8 mouse cellular contexts compared by ENCODE assay signal in the genomic region with DNA sequence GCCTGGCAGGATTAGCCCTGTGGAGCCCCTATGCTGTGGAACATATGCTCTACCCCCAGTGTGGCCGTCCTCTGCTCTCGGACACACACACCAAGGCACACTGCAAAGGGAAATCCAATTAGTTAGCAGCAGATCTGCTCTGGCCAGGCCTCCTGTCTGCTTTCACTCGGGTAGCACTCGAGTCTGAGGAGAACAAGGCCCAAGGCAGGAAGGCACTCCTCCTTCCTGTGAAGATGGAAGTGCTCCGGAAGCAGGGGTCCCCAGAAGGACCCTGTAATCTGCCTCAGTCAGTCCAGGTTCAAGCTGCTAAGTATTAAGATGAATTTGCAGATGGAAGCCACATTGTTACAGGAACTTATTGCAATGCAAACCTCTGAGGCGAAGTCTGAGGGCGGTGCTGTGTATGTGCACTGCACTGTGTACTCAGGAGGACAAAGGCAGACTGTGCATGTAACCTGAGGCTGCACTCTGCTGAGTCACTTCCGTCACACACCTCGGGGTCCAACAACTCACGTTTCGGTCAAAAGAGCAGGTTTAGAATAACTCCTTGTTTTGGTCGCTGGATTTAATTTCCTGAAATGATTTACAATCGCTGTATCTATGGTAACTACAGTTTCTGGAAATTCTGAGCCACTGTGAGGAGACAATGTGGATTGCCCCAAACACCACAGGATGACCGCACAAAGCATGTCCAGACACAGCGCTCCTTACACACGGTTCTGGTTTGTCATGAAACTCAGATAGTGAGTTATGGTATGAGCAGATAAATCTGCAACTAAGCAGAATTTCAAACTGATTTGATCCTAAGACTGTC. TPM values are rescaled to one million over a fixed set of nuclear protein-coding genes. Genes with fewer than 3 reads are reported as not detected.
DNase-seq lines count a peak whose midpoint lies in the region; ATAC-seq and TF ChIP-seq lines count a peak whose summit lies in the region.

No protein-coding gene starts in this region.

- no peak overlapping the region for H3K9ac ChIP-seq in forebrain, embryonic 11.5 days (ENCODE audit: low read length)
- peak overlapping the region; percentile 23; the same call in 1 of the 2 replicates for H3K9ac ChIP-seq in kidney, postnatal 0 days (ENCODE audit: low read depth, low read length)
- H3K9ac ChIP-seq in midbrain, embryonic 12.5 days (replicated peaks), result no peak overlapping the region

- WGBS in forebrain, embryonic 11.5 days, result 62% methylated on average over 16 of the region's 16 CpGs
- WGBS in kidney, postnatal 0 days, result 9% methylated on average over 16 of the region's 16 CpGs
- WGBS in midbrain, embryonic 12.5 days, result 61% methylated on average over 16 of the region's 16 CpGs
- 51% methylated on average over 16 of the region's 16 CpGs for WGBS in cerebellum, adult 2 months

- peaks cover 6% of the 10 kb centered on the region for H3K4me1 ChIP-seq in forebrain, embryonic 11.5 days (replicated peaks; ENCODE audit: control insufficient read depth, insufficient read depth, low read length)
- peaks cover 25% of the 10 kb centered on the region; the same call in 1 of the 2 replicates for H3K4me1 ChIP-seq in kidney, postnatal 0 days (replicated peaks; ENCODE audit: insufficient read depth, low read length)
- peaks cover 45% of the 10 kb centered on the region for H3K4me1 ChIP-seq in midbrain, embryonic 12.5 days
- peaks cover 29% of the 10 kb centered on the region for H3K4me1 ChIP-seq in cerebellum, adult 2 months (ENCODE audit: control insufficient read depth, insufficient read depth, low read length)

- TF ChIP-seq POLR2A in cerebellum, adult 2 months (IDR thresholded peaks at IDR 0.05; ENCODE audit: borderline replicate concordance, insufficient read depth, low read length), result no peak

- H3K4me2 ChIP-seq in forebrain, embryonic 11.5 days (ENCODE audit: low read depth, low read length, severe bottlenecking), result no peak overlapping the region
- H3K4me2 ChIP-seq in kidney, postnatal 0 days (ENCODE audit: low read length), result peak overlapping the region; percentile 34
- H3K4me2 ChIP-seq in midbrain, embryonic 12.5 days (replicated peaks), result no peak overlapping the region

- H3K36me3 ChIP-seq in forebrain, embryonic 11.5 days (ENCODE audit: control insufficient read depth, insufficient read depth, low read length), result no peaks in the 10 kb centered on the region
- H3K36me3 ChIP-seq in kidney, postnatal 0 days (ENCODE audit: insufficient read depth, low read length), result no peaks in the 10 kb centered on the region
- no peaks in the 10 kb centered on the region for H3K36me3 ChIP-seq in midbrain, embryonic 12.5 days

- TF ChIP-seq CTCF in kidney, postnatal 0 days (IDR thresholded peaks at IDR 0.05; ENCODE audit: low read depth), result no peak
- no peak for TF ChIP-seq CTCF in cerebellum, adult 2 months (IDR thresholded peaks at IDR 0.05; ENCODE audit: borderline replicate concordance, insufficient read depth, low read depth, low read length)

- H3K4me3 ChIP-seq in forebrain, embryonic 11.5 days (ENCODE audit: low read depth, low read length), result no peak overlapping the region
- H3K4me3 ChIP-seq in kidney, postnatal 0 days (replicated peaks; ENCODE audit: low read depth, low read length), result no peak overlapping the region
- H3K4me3 ChIP-seq in midbrain, embryonic 12.5 days, result no peak overlapping the region
- no peak overlapping the region for H3K4me3 ChIP-seq in cerebellum, adult 2 months (replicated peaks; ENCODE audit: insufficient read depth, low read depth, low read length)

- H3K27ac ChIP-seq in forebrain, embryonic 11.5 days (ENCODE audit: low read depth, low read length), result peak overlapping the region; percentile 51; the same call in 1 of the 2 replicates
- H3K27ac ChIP-seq in kidney, postnatal 0 days, result peak overlapping the region; percentile 84
- peak overlapping the region; percentile 83 for H3K27ac ChIP-seq in midbrain, embryonic 12.5 days (replicated peaks)
- no peak overlapping the region for H3K27ac ChIP-seq in cerebellum, adult 2 months (ENCODE audit: insufficient read depth, low read length)

- DNase-seq in retina, postnatal 1 day, result peak; percentile 55
- DNase-seq in retina, embryonic 14.5 days (ENCODE audit: low spot score), result no peak
- DNase-seq in forebrain, embryonic 11.5 days (ENCODE audit: low spot score), result peak; percentile 53
- peak; percentile 91 for DNase-seq in kidney, postnatal 0 days (ENCODE audit: low spot score)
- DNase-seq in cerebellum, adult 8-10 months, result no peak
- DNase-seq in cerebellum, adult 2 months, result no peak

- H3K9me3 ChIP-seq in forebrain, embryonic 11.5 days (ENCODE audit: control insufficient read depth, low read length), result no peaks in the 10 kb centered on the region
- H3K9me3 ChIP-seq in kidney, postnatal 0 days (replicated peaks; ENCODE audit: low read length), result no peaks in the 10 kb centered on the region
- no peaks in the 10 kb centered on the region for H3K9me3 ChIP-seq in midbrain, embryonic 12.5 days

- H3K27me3 ChIP-seq in forebrain, embryonic 11.5 days (ENCODE audit: control insufficient read depth, insufficient read depth, low read length), result no peaks in the 10 kb centered on the region
- H3K27me3 ChIP-seq in kidney, postnatal 0 days (ENCODE audit: insufficient read depth, low read length), result no peaks in the 10 kb centered on the region
- H3K27me3 ChIP-seq in midbrain, embryonic 12.5 days, result no peaks in the 10 kb centered on the region
- H3K27me3 ChIP-seq in cerebellum, adult 2 months (ENCODE audit: control insufficient read depth, insufficient read depth, low read length), result no peaks in the 10 kb centered on the region

- ATAC-seq in forebrain, embryonic 11.5 days (replicated peaks; ENCODE audit: low FRiP score), result no peak
- ATAC-seq in kidney, postnatal 0 days (replicated peaks; ENCODE audit: low FRiP score, low read depth), result peak; percentile 92
- no peak for ATAC-seq in midbrain, embryonic 12.5 days (ENCODE audit: low FRiP score, low read depth)
- no peak for ATAC-seq in monocyte, adult 5-6 weeks (replicated peaks; ENCODE audit: insufficient number of reproducible peaks, low FRiP score, low TSS enrichment, poor library complexity, severe bottlenecking)

RNA-seq across cellular contexts. Expression of gene D17Wsu92e, which starts 20.5 kb away (rescaled TPM):
- polyA plus RNA-seq in forebrain, embryonic 11.5 days (2014; fragmentation: Nextera tagmentation; extraction: Ambion mirVana), result 12.7 and 14.1 TPM in 2 replicates
- 19.6 and 20.4 TPM in 2 replicates for polyA plus RNA-seq in kidney, postnatal 0 days (2015; fragmentation: Nextera tagmentation; extraction: Ambion mirVana)
- 12.4 and 12.9 TPM in 2 replicates for polyA plus RNA-seq in midbrain, embryonic 12.5 days (2016; fragmentation: Nextera tagmentation; extraction: Ambion mirVana)
- total RNA-seq in monocyte, adult 5-6 weeks (2017), result 146 to 207 TPM (median 171 TPM) in 3 replicates
- 152 and 156 TPM in 2 replicates for polyA plus RNA-seq in cerebellum, adult 2 months (2012; rRNA removed)

RNA-seq across cellular contexts. Expression of gene Snrpc, which starts 38.0 kb away (rescaled TPM):
- polyA plus RNA-seq in forebrain, embryonic 11.5 days (2014; fragmentation: Nextera tagmentation; extraction: Ambion mirVana), result 371 and 373 TPM in 2 replicates
- 258 and 263 TPM in 2 replicates for polyA plus RNA-seq in kidney, postnatal 0 days (2015; fragmentation: Nextera tagmentation; extraction: Ambion mirVana)
- 350 and 358 TPM in 2 replicates for polyA plus RNA-seq in midbrain, embryonic 12.5 days (2016; fragmentation: Nextera tagmentation; extraction: Ambion mirVana)
- 77.5 to 88.4 TPM (median 81.4 TPM) in 3 replicates for total RNA-seq in monocyte, adult 5-6 weeks (2017)
- 81.7 and 85.3 TPM in 2 replicates for polyA plus RNA-seq in cerebellum, adult 2 months (2012; rRNA removed)

RNA-seq across cellular contexts. Expression of gene Uhrf1bp1, which starts 56.3 kb away (rescaled TPM):
- polyA plus RNA-seq in forebrain, embryonic 11.5 days (2014; fragmentation: Nextera tagmentation; extraction: Ambion mirVana), result 7.8 and 9.7 TPM in 2 replicates
- 3.4 and 3.6 TPM in 2 replicates for polyA plus RNA-seq in kidney, postnatal 0 days (2015; fragmentation: Nextera tagmentation; extraction: Ambion mirVana)
- 8.3 and 9.2 TPM in 2 replicates for polyA plus RNA-seq in midbrain, embryonic 12.5 days (2016; fragmentation: Nextera tagmentation; extraction: Ambion mirVana)
- 3.9 to 5.1 TPM (median 4.2 TPM) in 3 replicates for total RNA-seq in monocyte, adult 5-6 weeks (2017)
- 18.2 and 18.5 TPM in 2 replicates for polyA plus RNA-seq in cerebellum, adult 2 months (2012; rRNA removed)

Comparison
In these comparisons a context has a peak if more than half of its experiments do, and no peak if none do; other contexts are left out.
1. DNase-seq: peak in retina, postnatal 1 day (single experiment), forebrain, embryonic 11.5 days (single experiment) and kidney, postnatal 0 days (single experiment); none in retina, embryonic 14.5 days (single experiment), cerebellum, adult 8-10 months (single experiment) and cerebellum, adult 2 months (0 of 2).